Mouse (Mus musculus) stomach, postnatal 0 days (tissue): ENCODE results near the gene Atp5b. TPM values are rescaled to one million over a fixed set of nuclear protein-coding genes. Genes with fewer than 3 reads are reported as not detected.

Experiments used
- ATAC-seq: fragments of 200-750 bp; cut with Nextera tagmentation; 2 replicates; pipeline ENCODE4 v1.8.0; 2017; ENCODE audit not compliant: low FRiP score, low TSS enrichment
- DNase-seq: peaks from one replicate; pipeline ENCODE4 v3.0.0-alpha.2; 2016; ENCODE audit warnings: low spot score
- H3K27ac ChIP-seq: fragments of 300-500 bp; sonication (generic); replicated peaks from 2 replicates; pipeline ENCODE4 v1.5.1; 2014; ENCODE audit warnings: mild to moderate bottlenecking, control low read depth
- H3K27me3 ChIP-seq: fragments of 300-500 bp; sonication (generic); 2 replicates; pipeline ENCODE4 v1.6.1; 2014; ENCODE audit warnings: low read length; ENCODE audit not compliant: control insufficient read depth, insufficient read depth
- H3K36me3 ChIP-seq: fragments of 300-500 bp; sonication (generic); 2 replicates; pipeline ENCODE4 v1.6.1; 2014; ENCODE audit warnings: low read length, mixed read lengths; ENCODE audit not compliant: control insufficient read depth, insufficient read depth
- H3K4me1 ChIP-seq: fragments of 300-500 bp; sonication (generic); replicated peaks from 2 replicates; pipeline ENCODE4 v1.6.1; 2014; ENCODE audit warnings: antibody characterized with exemption; ENCODE audit not compliant: control insufficient read depth, insufficient read depth
- H3K4me2 ChIP-seq: fragments of 300-500 bp; sonication (generic); replicated peaks from 2 replicates; pipeline ENCODE4 v1.6.1; 2014; ENCODE audit warnings: low read depth, mild to moderate bottlenecking, control low read depth, moderate library complexity
- H3K4me3 ChIP-seq: fragments of 300-500 bp; sonication (generic); 2 replicates; pipeline ENCODE4 v1.5.1; 2014; ENCODE audit warnings: low read depth, low read length, control low read depth
- H3K9ac ChIP-seq: fragments of 300-500 bp; sonication (generic); 2 replicates; pipeline ENCODE4 v1.6.1; 2014; ENCODE audit warnings: mild to moderate bottlenecking, low read length, control low read depth, mixed read lengths
- H3K9me3 ChIP-seq: fragments of 300-500 bp; sonication (generic); 2 replicates; pipeline ENCODE4 v1.6.1; 2016; ENCODE audit warnings: low read length; ENCODE audit not compliant: control insufficient read depth
- CTCF ChIP-seq: IDR thresholded peaks from 2 replicates; pipeline ENCODE4 v1.5.1; 2016; ENCODE audit warnings: antibody characterized with exemption, low read depth, mild to moderate bottlenecking, moderate library complexity
- EP300 ChIP-seq: optimal IDR thresholded peaks from 2 replicates; pipeline ENCODE3; 2016; ENCODE audit warnings: antibody characterized with exemption
- WGBS: fragments of 180-500 bp; shearing (Covaris S2); extraction: QIAGEN DNeasy Blood & Tissue Kit; methylation state at CpG from one replicate; pipeline ENCODE4 v1.1.7; 2014; 5-methylcytosine and 5-hydroxymethylcytosine counted together
- polyA plus RNA-seq: library from polyadenylated mRNA; unstranded; fragments of >200 nt; fragmentation: Nextera tagmentation; extraction: Ambion mirVana; gene quantifications from 2 replicates; pipeline ENCODE4 v1.2.1, GENCODE M21; 2015

Gene Atp5b
- 2,044 and 2,075 TPM in 2 replicates for polyA plus RNA-seq

DNA sequence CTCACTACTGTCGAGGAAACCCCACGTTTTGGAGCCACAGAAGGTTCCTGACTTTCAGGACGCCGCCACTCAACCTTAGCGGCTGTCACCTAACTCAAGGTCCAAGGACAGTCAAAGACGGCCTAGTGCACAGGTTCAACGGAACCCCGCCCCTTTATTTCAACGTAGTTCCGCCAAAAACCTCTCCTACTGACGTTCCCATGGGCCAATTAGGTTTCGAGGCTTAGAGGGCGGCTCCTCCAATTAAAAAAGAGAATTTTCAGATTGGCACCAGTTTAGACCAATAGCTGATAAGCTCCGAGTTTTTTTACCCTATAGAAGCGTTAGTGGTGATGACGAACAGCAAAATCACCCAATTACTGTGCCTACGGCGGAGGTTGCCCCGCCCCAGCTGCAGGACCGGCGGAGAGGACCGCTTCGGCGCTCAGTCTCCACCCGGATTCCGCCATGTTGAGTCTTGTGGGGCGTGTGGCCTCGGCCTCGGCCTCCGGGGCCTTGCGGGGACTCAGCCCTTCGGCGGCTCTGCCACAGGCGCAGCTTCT lies at the start of gene Atp5b:
TSS of gene Atp5b (plus strand) at position 394 of the 542 bp plus-strand sequence.
- H3K9ac ChIP-seq = peak within 1 kb of the TSS; percentile 98
- peaks cover 19% of the 10 kb centered on the region for H3K36me3 ChIP-seq
- TF ChIP-seq CTCF = no peak
- TF ChIP-seq EP300 = peak; percentile 100
- no peaks in the 10 kb centered on the region for H3K27me3 ChIP-seq
- no peaks in the 10 kb centered on the region for H3K4me1 ChIP-seq
- H3K9me3 ChIP-seq = no peaks in the 10 kb centered on the region
- H3K27ac ChIP-seq = peak within 1 kb of the TSS; percentile 94
- ATAC-seq (peak; percentile 98), DNase-seq (peak; percentile 94)
- WGBS = under 1% methylated on average over 34 of the region's 34 CpGs
- peak within 1 kb of the TSS; percentile 93 for H3K4me3 ChIP-seq
- peak within 1 kb of the TSS; percentile 81 for H3K4me2 ChIP-seq

DNA sequence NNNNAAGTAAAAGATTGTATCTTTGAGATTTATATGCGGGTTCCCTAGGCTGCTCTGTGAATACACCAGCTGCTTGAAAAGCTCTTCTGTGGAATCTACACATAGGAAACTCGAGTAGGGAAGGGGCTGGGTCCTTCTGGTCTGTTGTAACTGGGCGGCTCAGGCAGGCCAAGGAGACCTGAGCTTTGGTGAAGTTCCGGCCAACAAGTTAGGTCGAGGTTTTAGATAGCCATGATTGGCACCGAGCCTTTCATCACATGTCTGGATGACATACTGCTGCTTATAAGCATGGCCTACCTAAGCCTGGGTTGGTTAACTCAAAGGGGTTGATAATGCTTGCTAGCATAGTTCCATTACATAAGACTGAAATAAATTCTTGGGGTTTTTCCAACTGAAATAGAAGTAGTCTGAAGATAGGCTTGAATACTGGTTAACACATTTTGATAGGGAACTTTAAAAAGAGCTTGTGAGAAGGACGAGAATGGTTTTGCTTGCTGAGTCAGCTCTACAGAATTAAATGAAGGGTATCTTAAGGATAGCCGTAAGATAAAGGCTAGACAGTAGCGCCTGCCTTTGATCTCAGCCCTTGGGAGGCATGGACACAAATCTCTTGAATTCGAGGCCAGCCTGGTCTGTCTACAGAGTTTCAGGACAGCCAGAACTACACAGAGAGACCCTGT lies 46.2 kb upstream of the Atp5b start:
- Histone ChIP-seq H3K4me3 (peak overlapping the region; percentile 98), H3K9me3 (no peaks in the 10 kb centered on the region), H3K9ac (peak overlapping the region; percentile 100), H3K27me3 (no peaks in the 10 kb centered on the region), H3K4me2 (peak overlapping the region; percentile 70), H3K36me3 (peaks cover 14% of the 10 kb centered on the region), H3K4me1 (peaks cover 8% of the 10 kb centered on the region), H3K27ac (peak overlapping the region; percentile 97)
- TF ChIP-seq CTCF = no peak
- DNase-seq = peak; percentile 66
- ATAC-seq = peak; percentile 44
- 3% methylated on average over 10 of the region's 10 CpGs for WGBS

DNA sequence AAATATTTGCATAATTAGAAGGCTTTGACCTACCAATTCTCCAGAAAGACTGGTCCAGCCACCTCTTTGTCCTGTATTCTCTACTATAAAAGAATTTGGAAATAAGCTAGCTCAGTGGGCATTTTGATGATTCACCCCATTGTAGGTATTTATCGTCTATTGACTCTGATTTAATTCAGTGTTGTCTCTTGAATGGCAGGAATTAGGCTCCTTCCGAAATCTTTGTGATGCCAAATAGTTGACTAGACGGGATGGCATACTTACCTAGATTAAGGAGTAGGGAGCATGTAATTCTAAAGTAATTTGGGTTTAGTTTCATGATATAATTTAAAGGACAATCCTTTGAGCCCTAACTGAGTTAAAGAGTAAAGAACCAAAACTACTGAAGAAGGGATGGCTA lies 45.2 kb upstream of the Atp5b start:
- no peaks in the 10 kb centered on the region for H3K27me3 ChIP-seq
- H3K4me1 ChIP-seq = peaks cover 8% of the 10 kb centered on the region
- no peak for TF ChIP-seq CTCF
- TF ChIP-seq EP300 = no peak
- H3K9ac ChIP-seq = peak overlapping the region; percentile 27; the same call in 1 of the 2 replicates
- peak overlapping the region; percentile 25; the same call in 1 of the 2 replicates for H3K4me2 ChIP-seq
- H3K27ac ChIP-seq = 0 out of 2 replicates have a peak overlapping the region, but pooled peaks have one; percentile 18
- ATAC-seq = no peak
- H3K36me3 ChIP-seq = peaks cover 14% of the 10 kb centered on the region
- H3K9me3 ChIP-seq = no peaks in the 10 kb centered on the region
- no peak overlapping the region for H3K4me3 ChIP-seq
- no peak for DNase-seq
- 47% methylated on average over 3 of the region's 3 CpGs for WGBS

DNA sequence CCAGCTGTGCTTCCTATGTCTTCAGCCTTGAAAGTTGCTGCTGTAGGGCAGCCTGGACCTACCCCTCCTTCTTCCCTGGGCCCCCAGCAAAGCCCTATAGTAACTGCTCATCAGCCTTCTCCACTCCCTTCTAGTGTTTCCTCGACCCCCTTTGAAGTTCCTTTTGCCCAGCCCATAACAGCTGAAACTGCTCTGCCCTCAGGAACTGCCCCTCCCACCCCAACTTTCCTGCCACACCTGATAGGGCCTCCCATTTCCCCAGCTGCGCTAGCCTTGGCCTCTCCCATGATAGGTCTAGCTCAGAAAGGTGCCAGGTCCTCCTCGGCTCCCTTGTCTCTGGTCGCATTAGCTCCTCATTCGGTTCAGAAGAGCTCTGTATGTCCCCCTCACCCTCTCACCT lies 43.9 kb upstream of the Atp5b start:
- Histone ChIP-seq H3K4me1 (peaks cover 8% of the 10 kb centered on the region), H3K36me3 (peaks cover 14% of the 10 kb centered on the region), H3K27me3 (no peaks in the 10 kb centered on the region), H3K9me3 (no peaks in the 10 kb centered on the region), H3K9ac (0 out of 2 replicates have a peak overlapping the region, but pooled peaks have one; percentile 18), H3K4me3 (no peak overlapping the region), H3K27ac (peak overlapping the region; percentile 24; the same call in 1 of the 2 replicates), H3K4me2 (no peak overlapping the region)
- DNase-seq (peak; percentile 32), ATAC-seq (no peak)
- TF ChIP-seq EP300 (no peak), CTCF (no peak)
- 35% methylated on average over 5 of the region's 5 CpGs for WGBS

DNA sequence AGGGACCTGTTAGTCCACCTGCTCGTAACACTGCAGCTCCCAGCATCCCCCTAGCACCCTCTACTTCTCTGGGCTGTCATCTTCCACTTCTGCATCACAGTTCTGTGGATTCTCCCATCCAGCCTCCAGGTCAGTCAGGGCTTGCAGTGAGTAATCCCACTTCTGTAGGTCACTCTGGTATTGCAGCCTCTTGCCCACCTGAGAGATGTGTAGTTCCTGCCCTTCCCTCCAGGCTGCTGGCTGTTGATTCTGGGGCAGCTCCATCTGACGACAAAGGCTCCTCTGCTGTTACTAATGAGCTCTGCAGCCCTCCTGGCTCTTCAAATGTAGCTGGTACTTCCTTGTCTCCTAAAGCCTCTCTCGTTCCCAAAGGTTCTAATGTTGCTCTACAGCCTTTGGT lies 43.2 kb upstream of the Atp5b start:
- Histone ChIP-seq H3K9ac (no peak overlapping the region), H3K9me3 (no peaks in the 10 kb centered on the region), H3K4me3 (no peak overlapping the region), H3K27ac (peak overlapping the region; percentile 24; the same call in 1 of the 2 replicates), H3K4me1 (peaks cover 8% of the 10 kb centered on the region; the same call in 1 of the 2 replicates), H3K27me3 (no peaks in the 10 kb centered on the region), H3K4me2 (no peak overlapping the region), H3K36me3 (peaks cover 20% of the 10 kb centered on the region)
- ATAC-seq (no peak), DNase-seq (peak; percentile 28)
- WGBS = 51% methylated on average over 3 of the region's 3 CpGs
- TF ChIP-seq EP300 (no peak), CTCF (no peak)

DNA sequence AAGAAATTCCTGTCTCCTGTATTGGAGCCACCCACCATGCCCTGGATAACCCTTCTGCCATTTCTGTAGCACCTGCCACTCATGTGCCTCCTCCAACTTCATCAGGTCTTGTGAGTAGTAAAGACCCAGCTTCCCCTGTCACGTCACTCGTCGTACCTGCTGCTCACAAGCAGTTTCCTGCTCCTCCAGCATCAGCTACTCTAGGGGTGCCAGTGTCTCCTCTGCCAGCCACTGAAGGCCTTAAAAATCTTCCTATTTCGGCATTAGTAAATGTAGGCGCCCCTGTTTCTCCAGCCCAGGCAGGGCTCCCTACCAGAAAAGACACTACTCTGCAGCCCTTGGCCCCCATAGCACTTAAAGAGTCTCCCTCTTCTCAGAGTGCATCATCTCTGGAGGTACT lies 42.8 kb upstream of the Atp5b start:
- peaks cover 8% of the 10 kb centered on the region; the same call in 1 of the 2 replicates for H3K4me1 ChIP-seq
- H3K27me3 ChIP-seq = no peaks in the 10 kb centered on the region
- peaks cover 20% of the 10 kb centered on the region for H3K36me3 ChIP-seq
- H3K9me3 ChIP-seq = no peaks in the 10 kb centered on the region
- H3K9ac ChIP-seq = no peak overlapping the region
- DNase-seq (no peak), ATAC-seq (no peak)
- 87% methylated on average over 5 of the region's 5 CpGs for WGBS
- no peak overlapping the region for H3K4me2 ChIP-seq
- H3K27ac ChIP-seq = no peak overlapping the region
- TF ChIP-seq CTCF (no peak), EP300 (no peak)
- H3K4me3 ChIP-seq = no peak overlapping the region
